Mouse (Mus musculus) brain, embryonic 14.5 days (tissue): Measurements from ENCODE around the gene Tmem62.

ENCODE experiments used
- CTCF ChIP-seq: fragments of 200-500 bp; IDR thresholded peaks from 2 replicates; pipeline ENCODE4 v1.5.1; 2012; ENCODE audit warnings: inconsistent platforms, mild to moderate bottlenecking, moderate library complexity, borderline replicate concordance; ENCODE audit not compliant: insufficient read depth, insufficient read length; ENCODE audit errors: extremely low read depth
- POLR2A ChIP-seq: fragments of 200-500 bp; IDR thresholded peaks from 2 replicates; pipeline ENCODE4 v1.6.1; 2012; ENCODE audit warnings: mild to moderate bottlenecking, inconsistent platforms, borderline replicate concordance; ENCODE audit not compliant: poor library complexity, insufficient read depth, insufficient read length, severe bottlenecking; ENCODE audit errors: extremely low read depth

DNA sequence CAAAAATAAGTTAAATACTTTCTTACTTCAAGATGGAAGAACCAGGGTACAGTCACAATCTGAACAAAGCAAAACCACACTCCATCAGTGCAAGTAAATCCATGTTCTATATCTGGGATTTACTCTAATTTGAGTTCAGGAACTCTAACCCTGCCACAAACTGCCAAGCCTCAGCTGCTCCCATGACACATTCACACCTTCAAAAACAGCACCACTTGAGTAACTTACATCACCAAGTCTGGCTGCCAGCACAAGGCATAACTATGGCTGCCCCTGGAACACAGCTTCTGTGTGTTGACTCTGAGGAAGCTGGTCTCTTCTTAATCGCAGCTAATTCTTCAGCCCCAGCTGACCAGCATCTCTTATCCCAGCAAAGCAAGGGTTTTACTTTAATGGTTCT lies 40.3 kb downstream of the Tmem62 start:
- TF ChIP-seq POLR2A (no peak), CTCF (no peak)
